Mouse (Mus musculus): ENCODE data around the gene Arntl.

- TF ChIP-seq CTCF (IDR thresholded peaks at IDR 0.05; ENCODE audit: control insufficient read depth, insufficient read depth, low read length) (peak; percentile 71), POLR2A (IDR thresholded peaks at IDR 0.05; ENCODE audit: borderline replicate concordance, control insufficient read depth, low read depth, low read length) (no peak)
Observed at GRCm38 (mm10) chr7:113256046-113256445, 48.8 kb downstream of the Arntl start.

All from bone marrow, adult 2 months (tissue).